Mouse (Mus musculus): ENCODE results near the gene Tbkbp1.

GRCm38 (mm10) chr11:97197021-97197420 lies 45.7 kb upstream of the Tbkbp1 start:
- TF ChIP-seq POLR2A (IDR thresholded peaks at IDR 0.05; ENCODE audit: insufficient read depth, low read depth, low read length) (no peak), CTCF (IDR thresholded peaks at IDR 0.05; ENCODE audit: insufficient read depth, low read depth, low read length) (no peak)
